Mouse (Mus musculus) right cerebral cortex, postnatal 10 days (tissue): ENCODE measurements around the gene Dab2ip.
A peak's percentile ranks its signal among the peaks of the same experiment; 100 is the strongest.

Experiments
- DNase-seq, 2 experiments: peaks; one replicate each; pipeline ENCODE4 v3.0.0; 2021; ENCODE audit warnings: low spot score in 2 of 2

Gene Dab2ip

GRCm38 (mm10) chr2:35622261-35623103, 64.4 kb downstream of the Dab2ip start:
- no peak for DNase-seq

- no peak for DNase-seq
Observed at GRCm38 (mm10) chr2:35623104-35623377, 65.0 kb downstream of the Dab2ip start.

GRCm38 (mm10) chr2:35623431-35624148, 65.5 kb downstream of the Dab2ip start:
- DNase-seq: no peak

- no peak for DNase-seq
Observed at GRCm38 (mm10) chr2:35624380-35625006, 66.4 kb downstream of the Dab2ip start.

- DNase-seq: no peak
Observed at GRCm38 (mm10) chr2:35625007-35625380, 66.9 kb downstream of the Dab2ip start.

GRCm38 (mm10) chr2:35625526-35625925, 67.5 kb downstream of the Dab2ip start:
- DNase-seq: no peak

GRCm38 (mm10) chr2:35626181-35626727, 68.2 kb downstream of the Dab2ip start:
- no peak for DNase-seq

GRCm38 (mm10) chr2:35627298-35627898, 69.3 kb downstream of the Dab2ip start:
- DNase-seq: no peak

GRCm38 (mm10) chr2:35628052-35628451, 70.0 kb downstream of the Dab2ip start:
- DNase-seq: no peak

- no peak for DNase-seq
Observed at GRCm38 (mm10) chr2:35628656-35629055, 70.6 kb downstream of the Dab2ip start.

- no peak for DNase-seq
Observed at GRCm38 (mm10) chr2:35629126-35629525, 71.1 kb downstream of the Dab2ip start.

- no peak for DNase-seq
Observed at GRCm38 (mm10) chr2:35633392-35633791, 75.3 kb downstream of the Dab2ip start.

GRCm38 (mm10) chr2:35634963-35635362, 76.9 kb downstream of the Dab2ip start:
- DNase-seq: no peak

- DNase-seq: no peak
Observed at GRCm38 (mm10) chr2:35635541-35635940, 77.5 kb downstream of the Dab2ip start.

- DNase-seq: peak; percentile 53 to 78
Observed at GRCm38 (mm10) chr2:35637880-35638535, 79.9 kb downstream of the Dab2ip start.

GRCm38 (mm10) chr2:35639799-35640198, 81.7 kb downstream of the Dab2ip start:
- no peak for DNase-seq

- DNase-seq: peak; percentile 91 to 94
Observed at GRCm38 (mm10) chr2:35640576-35640975, 82.5 kb downstream of the Dab2ip start.

- DNase-seq: no peak
Observed at GRCm38 (mm10) chr2:35642224-35642623, 84.2 kb downstream of the Dab2ip start.

- no peak for DNase-seq
Observed at GRCm38 (mm10) chr2:35646553-35646952, 88.5 kb downstream of the Dab2ip start.

GRCm38 (mm10) chr2:35649708-35650107, 91.6 kb downstream of the Dab2ip start:
- peak; percentile 81 to 89 for DNase-seq

GRCm38 (mm10) chr2:35651297-35651731, 93.2 kb downstream of the Dab2ip start:
- peak; percentile 68 to 72 for DNase-seq
